Mouse (Mus musculus): ENCODE data around the gene Larp1. TPM values are rescaled to one million over a fixed set of nuclear protein-coding genes. Genes with fewer than 3 reads are reported as not detected.

The Larp1 gene
- polyA plus RNA-seq, 1 experiment from 2014 or later, result 26.9 TPM

- Histone ChIP-seq H3K36me3 (ENCODE audit: insufficient read depth) (no peaks in the 10 kb centered on the region), H3K27me3 (ENCODE audit: insufficient read depth, low read length) (no peaks in the 10 kb centered on the region), H3K4me3 (ENCODE audit: low read depth, low read length) (peak overlapping the region; percentile 95), H3K27ac (ENCODE audit: low read depth) (peak overlapping the region; percentile 89; the same call in 1 of the 2 replicates), H3K4me1 (ENCODE audit: insufficient read depth) (peaks cover 12% of the 10 kb centered on the region), H3K4me2 (peak overlapping the region; percentile 91), H3K9ac (peak overlapping the region; percentile 96), H3K9me3 (ENCODE audit: low read depth, low read length) (no peaks in the 10 kb centered on the region)
- no peak for TF ChIP-seq CTCF (IDR thresholded peaks at IDR 0.05; ENCODE audit: low read depth)
- under 1% methylated on average over 16 of the region's 16 CpGs for WGBS
- ATAC-seq (ENCODE audit: insufficient read depth) (no peak), DNase-seq (peak; percentile 48)
Measured at GRCm38 (mm10) chr11:58010226-58010781, 1.4 kb downstream of the Larp1 start.

GRCm38 (mm10) chr11:58010930-58011329 is 2.1 kb downstream of the Larp1 start:
- TF ChIP-seq CTCF (IDR thresholded peaks at IDR 0.05; ENCODE audit: low read depth), result no peak
- Histone ChIP-seq H3K4me1 (ENCODE audit: insufficient read depth) (peaks cover 12% of the 10 kb centered on the region), H3K27me3 (ENCODE audit: insufficient read depth, low read length) (no peaks in the 10 kb centered on the region), H3K9me3 (ENCODE audit: low read depth, low read length) (no peaks in the 10 kb centered on the region), H3K36me3 (ENCODE audit: insufficient read depth) (no peaks in the 10 kb centered on the region), H3K4me3 (ENCODE audit: low read depth, low read length) (peak overlapping the region; percentile 95), H3K27ac (ENCODE audit: low read depth) (no peak overlapping the region), H3K9ac (peak overlapping the region; percentile 96; the same call in 1 of the 2 replicates), H3K4me2 (peak overlapping the region; percentile 91)
- DNase-seq (peak; percentile 39), ATAC-seq (ENCODE audit: insufficient read depth) (no peak)
- WGBS, result 23% methylated on average over 1 of the region's 1 CpGs

- H3K9ac ChIP-seq, result no peak overlapping the region
Measured at GRCm38 (mm10) chr11:58011813-58012212, 2.9 kb downstream of the Larp1 start.

GRCm38 (mm10) chr11:58012674-58013073 is 3.8 kb downstream of the Larp1 start:
- ATAC-seq (ENCODE audit: insufficient read depth) (no peak), DNase-seq (no peak)
- Histone ChIP-seq H3K27ac (ENCODE audit: low read depth) (no peak overlapping the region), H3K9ac (no peak overlapping the region), H3K9me3 (ENCODE audit: low read depth, low read length) (no peaks in the 10 kb centered on the region), H3K4me2 (no peak overlapping the region), H3K4me3 (ENCODE audit: low read depth, low read length) (no peak overlapping the region), H3K36me3 (ENCODE audit: insufficient read depth) (no peaks in the 10 kb centered on the region), H3K27me3 (ENCODE audit: insufficient read depth, low read length) (no peaks in the 10 kb centered on the region), H3K4me1 (ENCODE audit: insufficient read depth) (peaks cover 17% of the 10 kb centered on the region)
- no peak for TF ChIP-seq CTCF (IDR thresholded peaks at IDR 0.05; ENCODE audit: low read depth)
- WGBS, result 84% methylated on average over 1 of the region's 1 CpGs

More at GRCm38 (mm10) chr11:58011813-58012212, 2.9 kb downstream of the Larp1 start:
- WGBS, result 64% methylated on average over 4 of the region's 4 CpGs
- peak overlapping the region; percentile 91 for H3K4me2 ChIP-seq
- DNase-seq, result no peak
- no peaks in the 10 kb centered on the region for H3K27me3 ChIP-seq (ENCODE audit: insufficient read depth, low read length)
- H3K27ac ChIP-seq (ENCODE audit: low read depth), result no peak overlapping the region
- no peaks in the 10 kb centered on the region for H3K9me3 ChIP-seq (ENCODE audit: low read depth, low read length)
- H3K4me1 ChIP-seq (ENCODE audit: insufficient read depth), result peaks cover 17% of the 10 kb centered on the region
- H3K36me3 ChIP-seq (ENCODE audit: insufficient read depth), result no peaks in the 10 kb centered on the region
- H3K4me3 ChIP-seq (ENCODE audit: low read depth, low read length), result no peak overlapping the region
- no peak for TF ChIP-seq CTCF (IDR thresholded peaks at IDR 0.05; ENCODE audit: low read depth)
- no peak for ATAC-seq (ENCODE audit: insufficient read depth)

GRCm38 (mm10) chr11:58013100-58013499 is 4.2 kb downstream of the Larp1 start:
- DNase-seq (no peak), ATAC-seq (ENCODE audit: insufficient read depth) (no peak)
- no peak overlapping the region for H3K27ac ChIP-seq (ENCODE audit: low read depth)

GRCm38 (mm10) chr11:58014604-58015003 is 5.7 kb downstream of the Larp1 start:
- WGBS, result 63% methylated on average over 1 of the region's 1 CpGs
- Histone ChIP-seq H3K36me3 (ENCODE audit: insufficient read depth) (no peaks in the 10 kb centered on the region), H3K4me1 (ENCODE audit: insufficient read depth) (peaks cover 17% of the 10 kb centered on the region), H3K4me2 (no peak overlapping the region), H3K27me3 (ENCODE audit: insufficient read depth, low read length) (no peaks in the 10 kb centered on the region), H3K4me3 (ENCODE audit: low read depth, low read length) (no peak overlapping the region), H3K27ac (ENCODE audit: low read depth) (no peak overlapping the region), H3K9me3 (ENCODE audit: low read depth, low read length) (no peaks in the 10 kb centered on the region), H3K9ac (no peak overlapping the region)
- DNase-seq, result no peak
- TF ChIP-seq CTCF (IDR thresholded peaks at IDR 0.05; ENCODE audit: low read depth), result no peak
- no peak for ATAC-seq (ENCODE audit: insufficient read depth)

More at GRCm38 (mm10) chr11:58013100-58013499, 4.2 kb downstream of the Larp1 start:
- H3K9ac ChIP-seq, result no peak overlapping the region
- peaks cover 17% of the 10 kb centered on the region for H3K4me1 ChIP-seq (ENCODE audit: insufficient read depth)
- no peak for TF ChIP-seq CTCF (IDR thresholded peaks at IDR 0.05; ENCODE audit: low read depth)
- H3K36me3 ChIP-seq (ENCODE audit: insufficient read depth), result no peaks in the 10 kb centered on the region
- no peak overlapping the region for H3K4me2 ChIP-seq
- H3K9me3 ChIP-seq (ENCODE audit: low read depth, low read length), result no peaks in the 10 kb centered on the region
- H3K4me3 ChIP-seq (ENCODE audit: low read depth, low read length), result no peak overlapping the region
- H3K27me3 ChIP-seq (ENCODE audit: insufficient read depth, low read length), result no peaks in the 10 kb centered on the region

- WGBS, result 67% methylated on average over 2 of the region's 2 CpGs
- no peak for ATAC-seq (ENCODE audit: insufficient read depth)
- no peak overlapping the region for H3K9ac ChIP-seq
Measured at GRCm38 (mm10) chr11:58015339-58015738, 6.5 kb downstream of the Larp1 start.

More at GRCm38 (mm10) chr11:58015339-58015738, 6.5 kb downstream of the Larp1 start:
- peaks cover 19% of the 10 kb centered on the region for H3K4me1 ChIP-seq (ENCODE audit: insufficient read depth)
- no peaks in the 10 kb centered on the region for H3K36me3 ChIP-seq (ENCODE audit: insufficient read depth)
- H3K4me2 ChIP-seq, result no peak overlapping the region
- no peak overlapping the region for H3K27ac ChIP-seq (ENCODE audit: low read depth)
- no peaks in the 10 kb centered on the region for H3K27me3 ChIP-seq (ENCODE audit: insufficient read depth, low read length)
- H3K4me3 ChIP-seq (ENCODE audit: low read depth, low read length), result no peak overlapping the region
- no peak for TF ChIP-seq CTCF (IDR thresholded peaks at IDR 0.05; ENCODE audit: low read depth)
- H3K9me3 ChIP-seq (ENCODE audit: low read depth, low read length), result no peaks in the 10 kb centered on the region
- no peak for DNase-seq

All from lung, embryonic 14.5 days (tissue).